Mouse (Mus musculus) small intestine, adult 2 months (tissue): ENCODE results near the gene Rfwd3.

ENCODE experiments used
- CTCF ChIP-seq: fragments of 200-500 bp; IDR thresholded peaks from 2 replicates; pipeline ENCODE4 v1.5.1; 2012; ENCODE audit warnings: low read depth, mild to moderate bottlenecking, control low read depth, inconsistent platforms, low read length, moderate library complexity, mixed read lengths; ENCODE audit not compliant: insufficient replicate concordance, insufficient read length; ENCODE audit errors: extremely low read depth
- POLR2A ChIP-seq: fragments of 200-500 bp; IDR thresholded peaks from 2 replicates; pipeline ENCODE4 v1.6.1; 2012; ENCODE audit warnings: low read depth, mild to moderate bottlenecking, control low read depth, inconsistent platforms, low read length, moderate library complexity

DNA sequence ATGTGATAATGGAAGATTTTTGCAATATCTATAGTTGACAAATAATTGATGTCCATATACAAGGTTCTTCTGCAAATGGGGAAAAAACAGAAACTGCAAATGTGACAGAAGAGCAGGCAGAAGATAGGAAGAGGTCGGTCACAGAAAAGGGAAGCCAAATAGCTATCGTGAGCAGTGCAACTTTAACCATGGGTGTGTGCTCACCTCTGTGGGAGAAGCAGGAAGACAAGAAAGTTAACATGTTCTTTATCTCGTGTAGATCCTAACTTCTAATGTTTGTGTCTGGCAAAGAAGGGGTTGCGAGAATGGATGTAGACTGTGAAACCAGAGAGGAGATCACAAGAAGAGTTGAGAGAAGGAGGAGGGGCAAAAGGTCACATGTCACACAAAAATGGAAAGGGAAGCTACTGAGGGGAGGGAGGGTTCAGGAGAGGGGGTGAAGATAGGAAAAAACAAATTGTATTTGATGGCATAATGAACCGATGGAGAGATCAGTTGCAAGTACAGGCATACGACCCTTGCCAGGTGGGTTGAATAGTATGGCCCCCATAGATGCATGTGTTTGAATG is 25.3 kb upstream of the Rfwd3 start:
- TF ChIP-seq POLR2A = no peak
- TF ChIP-seq CTCF = no peak
